Mouse (Mus musculus) spleen, adult 2 months (tissue): ENCODE data around the gene Has1.

Experiments used
- CTCF ChIP-seq: fragments of 200-500 bp; IDR thresholded peaks from 2 replicates; pipeline ENCODE4 v1.5.1; 2011; ENCODE audit warnings: mild to moderate bottlenecking, inconsistent platforms; ENCODE audit not compliant: insufficient read depth, insufficient read length, insufficient replicate concordance; ENCODE audit errors: extremely low read depth
- POLR2A ChIP-seq: fragments of 200-500 bp; IDR thresholded peaks from 2 replicates; pipeline ENCODE4 v1.6.1; 2011; ENCODE audit warnings: low read depth, low read length, inconsistent platforms

DNA sequence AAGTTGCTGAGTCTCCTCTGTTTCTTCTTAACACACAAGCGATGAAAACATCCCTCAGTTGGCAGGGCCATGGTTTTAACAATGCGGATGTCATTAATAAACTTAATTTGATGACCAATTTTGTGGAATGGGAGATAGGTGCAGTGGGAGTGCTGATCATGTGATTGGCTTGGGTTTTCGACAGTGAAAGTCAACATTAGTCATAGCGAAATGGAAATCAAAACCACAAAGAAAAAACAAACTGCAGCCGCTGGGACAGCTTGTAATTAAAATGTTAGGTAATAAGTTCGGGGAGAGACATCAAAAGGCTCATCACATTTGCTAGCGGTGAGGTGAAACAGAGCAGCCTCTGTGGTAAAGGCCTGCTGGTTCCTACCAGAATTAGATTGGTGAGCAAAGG, 14.2 kb downstream of the Has1 start:
- TF ChIP-seq POLR2A, result no peak
- TF ChIP-seq CTCF, result no peak
